Mouse (Mus musculus) liver, adult 10 weeks (tissue): Measurements from ENCODE around the gene Upf3a. TPM values are rescaled to one million over a fixed set of nuclear protein-coding genes. Genes with fewer than 3 reads are reported as not detected.

Experiments used
- polyA plus RNA-seq: library from polyadenylated mRNA; stranded (reverse); fragments of 350-450 nt; fragmentation: Illumina TruSeq; extraction: RNeasy Lipid Tissue Mini Kit (QIAGEN cat#74804); gene quantifications from one replicate; pipeline ENCODE4 v1.2.3, GENCODE M21; 2014; ENCODE audit warnings: low read depth, low replicate concordance

Upf3a gene
- 5.5 TPM for polyA plus RNA-seq

GRCm38 (mm10) chr8:13785250-13785763 lies at the start of gene Upf3a:
TSS of gene Upf3a (plus strand) at chr8:13785615.

GRCm38 (mm10) chr8:13756982-13757804 lies 28.2 kb upstream of the Upf3a start, which contains the start of gene Cdc16:
TSS of gene Cdc16 (plus strand) at chr8:13757676.

GRCm38 (mm10) chr8:13838289-13838688 lies 52.9 kb downstream of the Upf3a start, which contains the start of gene AF366264:
TSS of gene AF366264 (minus strand) at chr8:13838389.

Other genes starting within 250 kb of the Upf3a start
- not detected for gene 1700029H14Rik, start 223.2 kb upstream of the Upf3a start, polyA plus RNA-seq
- 3.3 TPM for gene Rasa3, start 108.0 kb upstream of the Upf3a start, polyA plus RNA-seq
- gene Cfap97d2, start 79.7 kb upstream of the Upf3a start, polyA plus RNA-seq: not detected
- gene Cdc16, start 27.9 kb upstream of the Upf3a start, polyA plus RNA-seq: 25.7 TPM
- not detected for gene AF366264, start 52.8 kb downstream of the Upf3a start, polyA plus RNA-seq
- gene Champ1, start 84.0 kb downstream of the Upf3a start, polyA plus RNA-seq: 3.5 TPM
- gene Coprs, start 104.7 kb downstream of the Upf3a start, polyA plus RNA-seq: 4.4 TPM